Mouse (Mus musculus) thymus, adult 2 months (tissue): ENCODE measurements around the gene Serinc4. TPM values are rescaled to one million over a fixed set of nuclear protein-coding genes. Genes with fewer than 3 reads are reported as not detected.
"Not testable (repeated sequence)": the region's sequence is repeated elsewhere in the genome, so short reads cannot be mapped to it uniquely, and the experiment has no call there.

Source experiments
- DNase-seq: peaks from one replicate; pipeline ENCODE4 v3.0.0; 2021
- H3K27ac ChIP-seq: fragments of 200-500 bp; 2 replicates; pipeline ENCODE4 v1.5.1; 2012; ENCODE audit warnings: low read length, control low read depth; ENCODE audit not compliant: control insufficient read depth, insufficient read depth
- H3K27me3 ChIP-seq: fragments of 200-500 bp; 2 replicates; pipeline ENCODE4 v1.6.1; 2012; ENCODE audit warnings: mild to moderate bottlenecking, low read length, moderate library complexity, mixed read lengths; ENCODE audit not compliant: control insufficient read depth, insufficient read depth
- H3K36me3 ChIP-seq: fragments of 200-500 bp; 2 replicates; pipeline ENCODE4 v1.6.1; 2012; ENCODE audit warnings: mild to moderate bottlenecking, low read length, moderate library complexity; ENCODE audit not compliant: control insufficient read depth, insufficient read depth
- H3K4me1 ChIP-seq: fragments of 200-500 bp; replicated peaks from 2 replicates; pipeline ENCODE4 v1.6.1; 2012; ENCODE audit warnings: low read length; ENCODE audit not compliant: control insufficient read depth, insufficient read depth
- H3K4me3 ChIP-seq: fragments of 200-500 bp; 2 replicates; pipeline ENCODE4 v1.5.1; 2012; ENCODE audit warnings: mild to moderate bottlenecking, low read length, control low read depth, moderate library complexity; ENCODE audit not compliant: control insufficient read depth, insufficient read depth
- CTCF ChIP-seq: fragments of 200-500 bp; IDR thresholded peaks from 2 replicates; pipeline ENCODE4 v1.5.1; 2012; ENCODE audit warnings: mild to moderate bottlenecking, control low read depth, low read length, moderate library complexity, borderline replicate concordance; ENCODE audit not compliant: control insufficient read depth, poor library complexity, insufficient read depth; ENCODE audit errors: extremely low read depth
- POLR2A ChIP-seq: fragments of 200-500 bp; IDR thresholded peaks from 2 replicates; pipeline ENCODE4 v1.6.1; 2012; ENCODE audit warnings: mild to moderate bottlenecking, low read length, control low read depth, moderate library complexity; ENCODE audit not compliant: control insufficient read depth, poor library complexity, insufficient read depth; ENCODE audit errors: extremely low read depth
- WGBS: fragments of 180-500 bp; shearing (Covaris S2); methylation state at CpG from one replicate; pipeline ENCODE4 v1.1.7; 2018; 5-methylcytosine and 5-hydroxymethylcytosine counted together
- polyA plus RNA-seq: library from polyadenylated mRNA; depleted of rRNA; stranded (reverse); fragments of >200 nt; gene quantifications from 2 replicates; pipeline ENCODE4 v1.2.3, GENCODE M21; 2012; rRNA removed

The Serinc4 gene
- 0.70 and 0.89 TPM in 2 replicates for polyA plus RNA-seq

GRCm38 (mm10) chr2:121456692-121457642 is at the start of gene Serinc4:
Gene Serinc4 (minus strand): TSS chr2:121456781.
- Histone ChIP-seq H3K27ac (peak within 1 kb of the TSS; percentile 57; the same call in 1 of the 2 replicates), H3K36me3 (peaks cover 8% of the 10 kb centered on the region; the same call in 1 of the 2 replicates), H3K4me1 (peaks cover 5% of the 10 kb centered on the region), H3K4me3 (peak within 1 kb of the TSS; percentile 85), H3K27me3 (no peaks in the 10 kb centered on the region)
- peak; percentile 90 for DNase-seq
- 5% methylated on average over 41 of the region's 41 CpGs for WGBS
- TF ChIP-seq POLR2A (no peak; the same call in 1 of the 2 replicates), CTCF (no peak)

- not testable (repeated sequence) for H3K4me1 ChIP-seq, DNase-seq, H3K4me3 ChIP-seq, H3K36me3 ChIP-seq, H3K27ac ChIP-seq, H3K27me3 ChIP-seq
- WGBS: 92% methylated on average over 2 of the region's 6 CpGs
Observed at GRCm38 (mm10) chr2:121501550-121501949, 45.0 kb upstream of the Serinc4 start.

- WGBS: 89% methylated on average over 2 of the region's 2 CpGs
- not testable (repeated sequence) for DNase-seq, H3K4me3 ChIP-seq, H3K27me3 ChIP-seq, H3K27ac ChIP-seq, H3K4me1 ChIP-seq, H3K36me3 ChIP-seq
Observed at GRCm38 (mm10) chr2:121484403-121484802, 27.8 kb upstream of the Serinc4 start.

- Histone ChIP-seq H3K36me3 (no peaks in the 10 kb centered on the region), H3K4me3 (no peak overlapping the region), H3K27me3 (no peaks in the 10 kb centered on the region), H3K27ac (no peak overlapping the region), H3K4me1 (no peaks in the 10 kb centered on the region)
- DNase-seq: no peak
- TF ChIP-seq POLR2A (no peak), CTCF (no peak)
- 92% methylated on average over 8 of the region's 8 CpGs for WGBS
Observed at GRCm38 (mm10) chr2:121483576-121483975, 27.0 kb upstream of the Serinc4 start.

GRCm38 (mm10) chr2:121480916-121481315 is 24.3 kb upstream of the Serinc4 start:
- H3K36me3 ChIP-seq, DNase-seq: not testable (repeated sequence)
- WGBS: 91% methylated on average over 13 of the region's 13 CpGs

GRCm38 (mm10) chr2:121480498-121480897 is 23.9 kb upstream of the Serinc4 start:
- TF ChIP-seq POLR2A (no peak), CTCF (no peak)
- no peaks in the 10 kb centered on the region for H3K4me1 ChIP-seq
- no peak overlapping the region for H3K4me3 ChIP-seq
- H3K36me3 ChIP-seq: no peaks in the 10 kb centered on the region
- H3K27me3 ChIP-seq: no peaks in the 10 kb centered on the region
- WGBS: 46% methylated on average over 3 of the region's 3 CpGs
- no peak overlapping the region for H3K27ac ChIP-seq
- peak; percentile 43 for DNase-seq

More at GRCm38 (mm10) chr2:121480916-121481315, 24.3 kb upstream of the Serinc4 start:
- not testable (repeated sequence) for H3K4me1 ChIP-seq, H3K4me3 ChIP-seq, H3K27ac ChIP-seq, H3K27me3 ChIP-seq
